Comparison of ENCODE assay signal across 11 mouse cellular contexts in genomic region chr10:44887081-44887683, GRCm38 (mm10).
A peak's percentile ranks its signal among the peaks of the same experiment; 100 is the strongest.
DNase-seq lines count a peak whose midpoint lies in the region; ATAC-seq and TF ChIP-seq lines count a peak whose summit lies in the region.
"Had no signal": no experiment of that assay in that cellular context is flagged by ENCODE, and none has a peak within 500 bp of the region (broad histone marks: within the 10 kb centered on the region; RNA-seq: fewer than 3 reads in every experiment).

No protein-coding gene starts in this region.

- DNase-seq in midbrain, embryonic 10.5 days (ENCODE audit: low spot score) = peak; percentile 14
- no peak for DNase-seq in midbrain, postnatal 0 days (ENCODE audit: low spot score)
- DNase-seq in forebrain, embryonic 11.5 days (ENCODE audit: low spot score) = peak; percentile 77
- peak; percentile 25 for DNase-seq in limb, embryonic 14.5 days (ENCODE audit: low spot score)
- DNase-seq in layer of hippocampus, adult 9-11 months = no peak
- no peak for DNase-seq in heart, adult 9 months (ENCODE audit: low spot score in 2 of 2)
- DNase-seq in frontal cortex, postnatal 14 days (ENCODE audit: low spot score in 2 of 2) = no peak
- DNase-seq: gastrocnemius, postnatal 10 days; lung, adult 18-20 months had no signal

- H3K4me2 ChIP-seq in midbrain, postnatal 0 days (ENCODE audit: low read depth, low read length, poor library complexity, severe bottlenecking) = no peak overlapping the region
- H3K4me2 ChIP-seq in forebrain, embryonic 11.5 days (ENCODE audit: low read depth, low read length, severe bottlenecking) = 0 out of 2 replicates have a peak overlapping the region, but pooled peaks have one; percentile 13
- no peak overlapping the region; the same call in 1 of the 2 replicates for H3K4me2 ChIP-seq in limb, embryonic 14.5 days (replicated peaks; ENCODE audit: low read depth, low read length, severe bottlenecking)
- no peak overlapping the region for H3K4me2 ChIP-seq in stomach, embryonic 16.5 days (ENCODE audit: low read depth, low read length)

- ATAC-seq in midbrain, postnatal 0 days (ENCODE audit: low FRiP score) = no peak
- peak; percentile 95 for ATAC-seq in forebrain, embryonic 11.5 days (replicated peaks; ENCODE audit: low FRiP score)
- no peak for ATAC-seq in limb, embryonic 14.5 days (ENCODE audit: low FRiP score, low read depth)
- peak; percentile 44; the same call in 1 of the 2 replicates for ATAC-seq in stomach, embryonic 16.5 days (ENCODE audit: insufficient read depth, low FRiP score)
- ATAC-seq: intestine, embryonic 16.5 days had no signal

- H3K4me3 ChIP-seq in midbrain, embryonic 10.5 days = no peak overlapping the region
- H3K4me3 ChIP-seq in midbrain, postnatal 0 days (ENCODE audit: low read depth, low read length) = no peak overlapping the region
- H3K4me3 ChIP-seq in forebrain, embryonic 11.5 days (ENCODE audit: low read depth, low read length) = no peak overlapping the region
- no peak overlapping the region for H3K4me3 ChIP-seq in limb, embryonic 14.5 days (replicated peaks; ENCODE audit: low read length)
- H3K4me3 ChIP-seq in stomach, embryonic 16.5 days (replicated peaks; ENCODE audit: low read length) = no peak overlapping the region

- H3K9ac ChIP-seq in midbrain, postnatal 0 days (replicated peaks; ENCODE audit: low read length, poor library complexity, severe bottlenecking) = no peak overlapping the region
- no peak overlapping the region for H3K9ac ChIP-seq in forebrain, embryonic 11.5 days (ENCODE audit: low read length)
- H3K9ac ChIP-seq in limb, embryonic 14.5 days (ENCODE audit: low read depth, low read length, severe bottlenecking) = no peak overlapping the region
- H3K9ac ChIP-seq in stomach, embryonic 16.5 days (ENCODE audit: low read length) = no peak overlapping the region

- H3K9me3 ChIP-seq in midbrain, embryonic 10.5 days (replicated peaks) = no peaks in the 10 kb centered on the region
- H3K9me3 ChIP-seq in midbrain, postnatal 0 days (ENCODE audit: low read length) = no peaks in the 10 kb centered on the region
- H3K9me3 ChIP-seq in forebrain, embryonic 11.5 days (ENCODE audit: control insufficient read depth, low read length) = no peaks in the 10 kb centered on the region
- no peaks in the 10 kb centered on the region for H3K9me3 ChIP-seq in limb, embryonic 14.5 days (ENCODE audit: control insufficient read depth, low read length)
- H3K9me3 ChIP-seq in stomach, embryonic 16.5 days (replicated peaks; ENCODE audit: control insufficient read depth, low read length) = no peaks in the 10 kb centered on the region

- 49% methylated on average over 14 of the region's 14 CpGs for WGBS in midbrain, embryonic 10.5 days
- WGBS in midbrain, postnatal 0 days = 30% methylated on average over 14 of the region's 14 CpGs
- 10% methylated on average over 14 of the region's 14 CpGs for WGBS in forebrain, embryonic 11.5 days
- 20% methylated on average over 14 of the region's 14 CpGs for WGBS in limb, embryonic 14.5 days
- 34% methylated on average over 14 of the region's 14 CpGs for WGBS in stomach, embryonic 16.5 days

- H3K27me3 ChIP-seq in midbrain, embryonic 10.5 days (ENCODE audit: low read depth, poor library complexity, severe bottlenecking) = no peaks in the 10 kb centered on the region; the same call in 1 of the 2 replicates
- no peaks in the 10 kb centered on the region for H3K27me3 ChIP-seq in midbrain, postnatal 0 days (ENCODE audit: insufficient read depth, low read length)
- peaks cover 6% of the 10 kb centered on the region; the same call in 1 of the 2 replicates for H3K27me3 ChIP-seq in forebrain, embryonic 11.5 days (ENCODE audit: control insufficient read depth, insufficient read depth, low read length)
- no peaks in the 10 kb centered on the region for H3K27me3 ChIP-seq in limb, embryonic 14.5 days (ENCODE audit: control insufficient read depth, insufficient read depth, low read length)
- H3K27me3 ChIP-seq in stomach, embryonic 16.5 days (ENCODE audit: control insufficient read depth, insufficient read depth, low read length) = no peaks in the 10 kb centered on the region

- peaks cover 8% of the 10 kb centered on the region for H3K4me1 ChIP-seq in midbrain, embryonic 10.5 days
- H3K4me1 ChIP-seq in midbrain, postnatal 0 days (ENCODE audit: insufficient read depth, low read length) = no peaks in the 10 kb centered on the region
- H3K4me1 ChIP-seq in forebrain, embryonic 11.5 days (replicated peaks; ENCODE audit: control insufficient read depth, insufficient read depth, low read length) = 0 out of 2 replicates have a peak, but pooled peaks cover 2% of the 10 kb centered on the region
- 0 out of 2 replicates have a peak, but pooled peaks cover 5% of the 10 kb centered on the region for H3K4me1 ChIP-seq in limb, embryonic 14.5 days (ENCODE audit: control insufficient read depth, insufficient read depth, low read length)
- H3K4me1 ChIP-seq in stomach, embryonic 16.5 days (ENCODE audit: control insufficient read depth, insufficient read depth, low read length) = peaks cover 7% of the 10 kb centered on the region; the same call in 1 of the 2 replicates

- TF ChIP-seq POLR2A in limb, embryonic 14.5 days (IDR thresholded peaks at IDR 0.05; ENCODE audit: borderline replicate concordance, extremely low read depth, insufficient read depth, insufficient read length) = no peak

- TF ChIP-seq CTCF in midbrain, postnatal 0 days (IDR thresholded peaks at IDR 0.05) = no peak

- H3K36me3 ChIP-seq in midbrain, embryonic 10.5 days = no peaks in the 10 kb centered on the region
- H3K36me3 ChIP-seq in midbrain, postnatal 0 days (ENCODE audit: insufficient read depth, low read length) = no peaks in the 10 kb centered on the region
- H3K36me3 ChIP-seq in forebrain, embryonic 11.5 days (ENCODE audit: control insufficient read depth, insufficient read depth, low read length) = no peaks in the 10 kb centered on the region
- H3K36me3 ChIP-seq in limb, embryonic 14.5 days (ENCODE audit: control insufficient read depth, insufficient read depth, low read length) = no peaks in the 10 kb centered on the region
- no peaks in the 10 kb centered on the region for H3K36me3 ChIP-seq in stomach, embryonic 16.5 days (ENCODE audit: control insufficient read depth, insufficient read depth, low read length)

- H3K27ac ChIP-seq in midbrain, embryonic 10.5 days (replicated peaks) = peak overlapping the region; percentile 28; the same call in 1 of the 2 replicates
- H3K27ac ChIP-seq in midbrain, postnatal 0 days (ENCODE audit: low read depth, low read length) = no peak overlapping the region
- no peak overlapping the region for H3K27ac ChIP-seq in forebrain, embryonic 11.5 days (ENCODE audit: low read depth, low read length)
- 0 out of 2 replicates have a peak overlapping the region, but pooled peaks have one; percentile 39 for H3K27ac ChIP-seq in limb, embryonic 14.5 days (replicated peaks; ENCODE audit: low read depth, low read length)
- no peak overlapping the region for H3K27ac ChIP-seq in stomach, embryonic 16.5 days (ENCODE audit: low read length)

Comparison
In these comparisons a context has a peak if more than half of its experiments do, and no peak if none do; other contexts are left out.
1. DNase-seq: peak in midbrain, embryonic 10.5 days (single experiment), forebrain, embryonic 11.5 days (single experiment) and limb, embryonic 14.5 days (single experiment); none in midbrain, postnatal 0 days (single experiment), layer of hippocampus, adult 9-11 months (single experiment), heart, adult 9 months (0 of 2) and frontal cortex, postnatal 14 days (0 of 2).
2. H3K27ac ChIP-seq: peak in midbrain, embryonic 10.5 days (single experiment) and limb, embryonic 14.5 days (single experiment); none in midbrain, postnatal 0 days (single experiment), forebrain, embryonic 11.5 days (single experiment) and stomach, embryonic 16.5 days (single experiment).
3. ATAC-seq: peak in forebrain, embryonic 11.5 days (single experiment) and stomach, embryonic 16.5 days (single experiment); none in midbrain, postnatal 0 days (single experiment) and limb, embryonic 14.5 days (single experiment).